Comparison of ENCODE assay signal across 9 mouse cellular contexts in genomic region chr3:82112439-82112838, GRCm38 (mm10). TPM values are rescaled to one million over a fixed set of nuclear protein-coding genes. Genes with fewer than 3 reads are reported as not detected.
DNase-seq lines count a peak whose midpoint lies in the region; ATAC-seq and TF ChIP-seq lines count a peak whose summit lies in the region.
"Had no signal": no experiment of that assay in that cellular context is flagged by ENCODE, and none has a peak within 500 bp of the region (broad histone marks: within the 10 kb centered on the region; RNA-seq: fewer than 3 reads in every experiment).

No protein-coding gene starts in this region.

- WGBS in midbrain, postnatal 0 days, result 50% methylated on average over 2 of the region's 2 CpGs
- 72% methylated on average over 2 of the region's 2 CpGs for WGBS in midbrain, embryonic 14.5 days
- 16% methylated on average over 2 of the region's 2 CpGs for WGBS in heart, embryonic 16.5 days
- WGBS in forebrain, embryonic 11.5 days, result 75% methylated on average over 2 of the region's 2 CpGs

- H3K9me3 ChIP-seq in midbrain, postnatal 0 days (ENCODE audit: low read length), result no peaks in the 10 kb centered on the region
- H3K9me3 ChIP-seq in midbrain, embryonic 14.5 days (ENCODE audit: control insufficient read depth, low read length), result no peaks in the 10 kb centered on the region
- H3K9me3 ChIP-seq in heart, embryonic 16.5 days (replicated peaks; ENCODE audit: control insufficient read depth, low read length), result no peaks in the 10 kb centered on the region
- no peaks in the 10 kb centered on the region for H3K9me3 ChIP-seq in forebrain, embryonic 11.5 days (ENCODE audit: control insufficient read depth, low read length)
- H3K9me3 ChIP-seq: embryonic facial prominence, embryonic 15.5 days had no signal

- no peak overlapping the region for H3K27ac ChIP-seq in midbrain, postnatal 0 days (ENCODE audit: low read depth, low read length)
- H3K27ac ChIP-seq in midbrain, embryonic 14.5 days (replicated peaks; ENCODE audit: low read depth, low read length), result no peak overlapping the region
- peak overlapping the region; percentile 88 for H3K27ac ChIP-seq in heart, embryonic 16.5 days (ENCODE audit: low read length)
- H3K27ac ChIP-seq in forebrain, embryonic 11.5 days (ENCODE audit: low read depth, low read length), result no peak overlapping the region
- H3K27ac ChIP-seq: embryonic facial prominence, embryonic 15.5 days had no signal

- no peak overlapping the region for H3K9ac ChIP-seq in midbrain, postnatal 0 days (replicated peaks; ENCODE audit: low read length, poor library complexity, severe bottlenecking)
- no peak overlapping the region for H3K9ac ChIP-seq in midbrain, embryonic 14.5 days (replicated peaks; ENCODE audit: low read length)
- H3K9ac ChIP-seq in heart, embryonic 16.5 days (ENCODE audit: low read length), result no peak overlapping the region
- H3K9ac ChIP-seq in forebrain, embryonic 11.5 days (ENCODE audit: low read length), result no peak overlapping the region
- H3K9ac ChIP-seq: embryonic facial prominence, embryonic 15.5 days had no signal

- H3K4me3 ChIP-seq in midbrain, postnatal 0 days (ENCODE audit: low read depth, low read length), result no peak overlapping the region
- H3K4me3 ChIP-seq in midbrain, embryonic 14.5 days (replicated peaks; ENCODE audit: low read depth, low read length), result no peak overlapping the region
- H3K4me3 ChIP-seq in heart, embryonic 16.5 days (ENCODE audit: low read length), result no peak overlapping the region
- no peak overlapping the region for H3K4me3 ChIP-seq in forebrain, embryonic 11.5 days (ENCODE audit: low read depth, low read length)
- H3K4me3 ChIP-seq: embryonic facial prominence, embryonic 15.5 days had no signal

- H3K36me3 ChIP-seq in midbrain, postnatal 0 days (ENCODE audit: insufficient read depth, low read length), result no peaks in the 10 kb centered on the region
- no peaks in the 10 kb centered on the region for H3K36me3 ChIP-seq in midbrain, embryonic 14.5 days (ENCODE audit: control insufficient read depth, insufficient read depth, low read length)
- 0 out of 2 replicates have a peak, but pooled peaks cover 5% of the 10 kb centered on the region for H3K36me3 ChIP-seq in heart, embryonic 16.5 days (ENCODE audit: control insufficient read depth, insufficient read depth)
- no peaks in the 10 kb centered on the region for H3K36me3 ChIP-seq in forebrain, embryonic 11.5 days (ENCODE audit: control insufficient read depth, insufficient read depth, low read length)
- H3K36me3 ChIP-seq: embryonic facial prominence, embryonic 15.5 days had no signal

- TF ChIP-seq CTCF in midbrain, postnatal 0 days (IDR thresholded peaks at IDR 0.05), result no peak

- no peaks in the 10 kb centered on the region for H3K4me1 ChIP-seq in midbrain, postnatal 0 days (ENCODE audit: insufficient read depth, low read length)
- no peaks in the 10 kb centered on the region for H3K4me1 ChIP-seq in midbrain, embryonic 14.5 days (ENCODE audit: control insufficient read depth, insufficient read depth, low read length)
- H3K4me1 ChIP-seq in heart, embryonic 16.5 days (ENCODE audit: control insufficient read depth, insufficient read depth, low read length), result peaks cover 12% of the 10 kb centered on the region
- no peaks in the 10 kb centered on the region for H3K4me1 ChIP-seq in forebrain, embryonic 11.5 days (replicated peaks; ENCODE audit: control insufficient read depth, insufficient read depth, low read length)
- H3K4me1 ChIP-seq: embryonic facial prominence, embryonic 15.5 days had no signal

- ATAC-seq in midbrain, postnatal 0 days (ENCODE audit: low FRiP score), result no peak
- no peak for ATAC-seq in midbrain, embryonic 14.5 days (ENCODE audit: low FRiP score, low TSS enrichment)
- peak; percentile 88 for ATAC-seq in heart, embryonic 16.5 days (replicated peaks; ENCODE audit: extremely low read depth, insufficient read depth, low FRiP score)
- no peak for ATAC-seq in forebrain, embryonic 11.5 days (replicated peaks; ENCODE audit: low FRiP score)

- no peak overlapping the region for H3K4me2 ChIP-seq in midbrain, postnatal 0 days (ENCODE audit: low read depth, low read length, poor library complexity, severe bottlenecking)
- H3K4me2 ChIP-seq in midbrain, embryonic 14.5 days (ENCODE audit: low read length), result no peak overlapping the region
- H3K4me2 ChIP-seq in heart, embryonic 16.5 days (ENCODE audit: low read depth, low read length), result peak overlapping the region; percentile 8; the same call in 1 of the 2 replicates
- H3K4me2 ChIP-seq in forebrain, embryonic 11.5 days (ENCODE audit: low read depth, low read length, severe bottlenecking), result no peak overlapping the region
- H3K4me2 ChIP-seq: embryonic facial prominence, embryonic 15.5 days had no signal

- peak; percentile 5 for DNase-seq in midbrain, postnatal 0 days (ENCODE audit: low spot score)
- no peak for DNase-seq in midbrain, embryonic 14.5 days
- DNase-seq in kidney, postnatal 25 days, result peak; percentile 44 to 67
- peak; percentile 60 to 64 for DNase-seq in urinary bladder, postnatal 4 days (ENCODE audit: low spot score in 2 of 2)
- no peak for DNase-seq in right cerebral cortex, adult 2 months (ENCODE audit: low spot score in 2 of 2)
- no peak for DNase-seq in forebrain, embryonic 11.5 days (ENCODE audit: low spot score)
- DNase-seq in thymus, postnatal 36 days, result no peak

- H3K27me3 ChIP-seq in midbrain, postnatal 0 days (ENCODE audit: insufficient read depth, low read length), result no peaks in the 10 kb centered on the region
- no peaks in the 10 kb centered on the region for H3K27me3 ChIP-seq in midbrain, embryonic 14.5 days (ENCODE audit: control insufficient read depth, insufficient read depth, low read length)
- no peaks in the 10 kb centered on the region for H3K27me3 ChIP-seq in heart, embryonic 16.5 days (ENCODE audit: control insufficient read depth, insufficient read depth, low read length)
- H3K27me3 ChIP-seq in forebrain, embryonic 11.5 days (ENCODE audit: control insufficient read depth, insufficient read depth, low read length), result no peaks in the 10 kb centered on the region
- H3K27me3 ChIP-seq: embryonic facial prominence, embryonic 15.5 days had no signal

RNA-seq across cellular contexts. Expression of gene Gucy1a1, which starts 33.1 kb away (rescaled TPM):
- total RNA-seq in midbrain, postnatal 0 days (2014; rRNA removed), result 42.1 and 45.7 TPM in 2 replicates
- 21.4 and 22.8 TPM in 2 replicates for polyA plus RNA-seq in midbrain, postnatal 0 days (2015; fragmentation: Nextera tagmentation; extraction: Ambion mirVana)
- polyA plus RNA-seq in midbrain, embryonic 14.5 days (2014; fragmentation: Nextera tagmentation; extraction: Ambion mirVana), result 18.9 and 19.9 TPM in 2 replicates
- 42.7 and 43.7 TPM in 2 replicates for polyA plus RNA-seq in heart, embryonic 16.5 days (2015; fragmentation: Nextera tagmentation; extraction: Ambion mirVana)
- 2.4 and 2.6 TPM in 2 replicates for polyA plus RNA-seq in forebrain, embryonic 11.5 days (2014; fragmentation: Nextera tagmentation; extraction: Ambion mirVana)

RNA-seq across cellular contexts. Expression of gene Gucy1b1, which starts 38.0 kb away (rescaled TPM):
- total RNA-seq in midbrain, postnatal 0 days (2014; rRNA removed), result 50.1 and 55.0 TPM in 2 replicates
- 57.4 and 58.5 TPM in 2 replicates for polyA plus RNA-seq in midbrain, postnatal 0 days (2015; fragmentation: Nextera tagmentation; extraction: Ambion mirVana)
- 40.9 and 41.6 TPM in 2 replicates for polyA plus RNA-seq in midbrain, embryonic 14.5 days (2014; fragmentation: Nextera tagmentation; extraction: Ambion mirVana)
- polyA plus RNA-seq in heart, embryonic 16.5 days (2015; fragmentation: Nextera tagmentation; extraction: Ambion mirVana), result 47.4 and 48.7 TPM in 2 replicates
- polyA plus RNA-seq in forebrain, embryonic 11.5 days (2014; fragmentation: Nextera tagmentation; extraction: Ambion mirVana), result 5.8 and 7.2 TPM in 2 replicates

Comparison
In these comparisons a context has a peak if more than half of its experiments do, and no peak if none do; other contexts are left out.
1. DNase-seq: peak in midbrain, postnatal 0 days (single experiment), kidney, postnatal 25 days (2 of 2) and urinary bladder, postnatal 4 days (2 of 2); none in midbrain, embryonic 14.5 days (single experiment), right cerebral cortex, adult 2 months (0 of 2), forebrain, embryonic 11.5 days (single experiment) and thymus, postnatal 36 days (0 of 2).